Mouse (Mus musculus): ENCODE data around the gene Wfdc11.
"Not testable (repeated sequence)": the region's sequence is repeated elsewhere in the genome, so short reads cannot be mapped to it uniquely, and the experiment has no call there.

Wfdc11 gene

GRCm38 (mm10) chr2:164664851-164665250, 9.0 kb downstream of the Wfdc11 start:
- CTCF ChIA-PET: interaction anchor here in 1 of 4 experiments (1.0 kb wide), 1 partner anchor 9 kb away, joined by 3 read pairs; the partner anchor contains the start of genes Wfdc10 and Wfdc9
- POLR2A ChIA-PET: interaction anchor here in 1 of 4 experiments (0.5 kb wide), 1 partner anchor 1322 kb away, joined by 3 read pairs; no protein-coding TSS in a partner anchor

DNA sequence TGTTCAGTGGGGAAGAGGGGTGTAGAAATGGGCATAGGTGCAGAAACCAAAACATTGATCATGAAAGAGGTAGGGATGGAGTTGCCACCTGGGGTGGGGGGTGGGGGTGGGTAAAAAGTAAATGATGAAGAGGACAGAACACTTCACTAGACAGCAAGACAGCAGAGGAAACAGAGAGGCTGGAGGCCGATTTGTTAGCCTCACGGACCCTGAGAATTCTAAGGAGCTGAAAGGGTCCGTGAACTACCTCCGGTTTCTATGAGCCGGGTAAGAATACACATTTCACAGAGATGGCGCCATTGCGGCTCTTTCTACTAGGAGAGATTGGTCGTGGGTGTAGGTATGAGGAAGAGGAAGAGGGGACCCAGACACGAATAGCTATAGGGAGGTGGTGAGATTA, 17.4 kb downstream of the Wfdc11 start, which contains the start of gene Wfdc9:
Gene Wfdc9 (minus strand): TSS at position 101 of the 400 bp plus-strand sequence.
- CTCF ChIA-PET: interaction anchor here (0.5 to 1.9 kb wide), 64 partner anchors 9 to 549 kb away, joined by 3 to 15 read pairs (median 4); partner anchors contain the start of genes Acot8 (in 1 of the 4), Eppin (in 1 of the 4), Gm20458 (in 1 of the 4) and Snx21 (in 1 of the 4)

GRCm38 (mm10) chr2:164655858-164656257, 18.0 kb downstream of the Wfdc11 start, which contains the start of gene Wfdc10:
Gene Wfdc10, plus strand, starts transcription at chr2:164656046.
- ChIA-PET POLR2A (interaction anchor here in 3 of 4 experiments (0.5 to 1.3 kb wide), 9 partner anchors 14 to 202 kb away, joined by 3 to 7 read pairs (median 3); partner anchors contain the start of genes Acot8 (in 1 of the 3), Zswim1 (in 1 of the 3) and Zswim3 (in 1 of the 3)), CTCF (interaction anchor here (0.5 to 1.9 kb wide), 68 partner anchors 9 to 1993 kb away, joined by 3 to 15 read pairs (median 4); partner anchors contain the start of genes Acot8 (in 1 of the 4), Eppin (in 1 of the 4), Gm20458 (in 1 of the 4) and Snx21 (in 1 of the 4))

More for the DNA sequence above, 17.4 kb downstream of the Wfdc11 start, which contains the start of gene Wfdc9:
- POLR2A ChIA-PET: interaction anchor here (0.5 to 1.3 kb wide), 9 partner anchors 15 to 166 kb away, joined by 3 to 7 read pairs (median 3); partner anchors contain the start of genes Acot8 (in 1 of the 4), Zswim1 (in 1 of the 4) and Zswim3 (in 1 of the 4)

DNA sequence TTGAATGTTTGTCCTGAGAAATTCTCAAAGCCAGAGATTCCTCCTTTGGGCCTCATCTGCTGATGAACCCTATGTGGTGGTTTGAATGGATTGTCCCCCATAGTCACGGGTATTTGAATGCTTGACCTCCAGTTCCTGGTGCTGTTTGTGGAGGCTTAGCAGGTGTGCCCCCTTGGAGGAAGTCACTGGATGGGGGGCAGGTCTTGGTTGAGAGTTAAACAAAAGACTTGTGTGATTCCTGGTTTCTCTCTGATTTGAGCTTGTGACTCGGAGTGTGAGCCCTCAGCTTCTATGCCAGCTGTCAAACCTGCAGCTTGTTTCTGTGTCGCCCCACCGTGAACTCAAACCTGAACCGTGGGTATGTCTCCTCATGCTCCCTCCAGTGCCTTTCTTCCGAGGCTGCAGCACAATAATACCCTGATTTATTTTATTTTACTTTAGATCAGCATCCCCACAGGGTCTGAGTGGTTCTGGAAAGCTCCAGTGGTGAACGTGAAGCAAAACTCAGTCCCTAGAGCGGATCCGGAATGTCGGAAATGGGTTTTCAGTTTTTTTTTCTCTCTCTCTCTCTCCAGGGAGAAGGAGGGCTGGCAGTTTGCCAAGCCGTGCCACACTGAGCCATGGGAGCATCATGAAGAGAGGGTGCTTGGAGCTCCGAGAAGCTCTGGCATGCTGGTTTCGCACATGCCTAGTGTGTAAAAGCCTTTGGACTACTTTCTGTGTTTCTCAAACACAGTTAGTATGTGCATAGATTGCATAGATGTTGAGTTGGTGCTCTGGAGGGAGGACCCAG, 31.8 kb downstream of the Wfdc11 start:
- ChIA-PET CTCF (interaction anchor here (0.5 to 2.7 kb wide), 11 partner anchors 14 to 276 kb away, joined by 3 to 12 read pairs (median 3); partner anchors contain the start of genes Wfdc10 (in 3 of the 4) and Wfdc9 (in 3 of the 4)), POLR2A (interaction anchor here (0.6 to 2.0 kb wide), 6 partner anchors 14 to 276 kb away, joined by 3 to 7 read pairs (median 3); partner anchors contain the start of genes Wfdc10 (in 2 of the 4), Wfdc9 (in 2 of the 4), Acot8 (in 1 of the 4) and Zswim3 (in 1 of the 4))

DNA sequence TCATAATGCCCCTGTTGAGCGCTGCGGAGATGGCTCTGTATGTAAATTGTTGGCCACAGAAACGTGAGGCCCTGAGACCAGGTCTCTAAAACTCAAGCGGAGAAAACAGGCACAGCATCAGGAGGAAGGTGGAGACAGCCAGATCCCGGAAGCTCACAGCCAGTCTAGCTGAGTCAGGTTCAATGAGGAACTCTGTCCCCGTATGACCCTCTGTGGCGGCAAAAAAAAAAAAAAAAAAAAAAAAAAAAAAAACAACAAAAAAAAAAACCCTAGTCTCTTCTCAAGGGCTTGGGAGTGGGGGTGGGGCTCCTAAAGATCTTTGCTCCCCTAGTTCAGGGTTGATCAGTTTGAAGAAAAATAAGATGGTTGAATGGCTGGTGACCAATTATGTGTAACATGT, 32.8 kb downstream of the Wfdc11 start:
- ChIA-PET CTCF (interaction anchor here (0.6 to 2.7 kb wide), 12 partner anchors 15 to 245 kb away, joined by 3 to 12 read pairs (median 5); partner anchors contain the start of genes Wfdc10 (in 4 of the 4) and Wfdc9 (in 4 of the 4)), POLR2A (interaction anchor here in 3 of 4 experiments (0.6 to 2.0 kb wide), 5 partner anchors 15 to 569 kb away, joined by 3 to 7 read pairs (median 3); partner anchors contain the start of genes Wfdc10 (in 3 of the 3) and Wfdc9 (in 3 of the 3))

DNA sequence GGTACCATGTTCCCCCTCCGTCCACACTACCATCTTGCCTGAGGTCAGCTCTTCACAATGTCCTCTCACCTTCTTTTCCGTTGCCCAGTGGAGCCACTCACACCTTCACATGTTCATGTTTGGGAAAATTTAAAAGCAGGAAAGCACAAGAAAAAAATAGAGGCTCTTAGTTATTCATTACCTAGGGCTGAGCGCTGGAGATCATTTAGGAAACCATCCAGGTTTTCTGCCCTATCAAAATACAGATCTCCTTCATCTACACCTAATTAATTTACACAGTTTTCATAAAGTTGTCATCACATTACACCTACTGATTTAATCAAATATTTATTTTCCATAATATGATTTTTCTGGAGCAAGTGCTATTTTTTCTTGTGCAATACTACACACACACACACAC, 35.2 kb downstream of the Wfdc11 start, which contains the start of gene Wfdc16:
Gene Wfdc16 (minus strand): TSS at position 101 of the 400 bp plus-strand sequence.
- CTCF ChIA-PET: no interaction called here

DNA sequence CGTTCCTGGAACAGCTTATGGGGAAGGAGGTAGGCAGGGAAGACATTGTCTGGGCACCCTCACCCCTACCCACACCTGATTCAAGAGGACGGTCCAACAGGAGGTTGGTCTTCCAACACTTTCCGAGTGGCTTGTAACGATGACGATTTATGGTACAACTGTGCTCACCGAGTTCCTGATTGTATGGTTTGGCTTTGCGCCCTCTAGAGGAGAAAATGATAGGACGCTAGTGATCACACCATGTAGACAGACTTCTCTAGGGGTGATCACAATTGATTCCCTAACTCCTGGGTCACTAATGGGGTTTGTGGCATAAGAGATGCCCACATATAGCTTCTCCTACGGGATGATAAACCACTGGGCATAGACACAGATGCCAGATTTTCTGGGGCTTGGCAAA, 38.6 kb downstream of the Wfdc11 start:
- ChIA-PET CTCF (interaction anchor here in 1 of 4 experiments (0.9 to 1.5 kb wide), 3 partner anchors 21 to 165 kb away, joined by 3 to 4 read pairs (median 4); partner anchors contain the start of genes Wfdc10 and Wfdc9), POLR2A (interaction anchor here in 2 of 4 experiments (0.7 to 1.0 kb wide), 2 partner anchors 165 to 192 kb away, joined by 3 read pairs; no protein-coding TSS in a partner anchor)

More for the DNA sequence above, 35.2 kb downstream of the Wfdc11 start, which contains the start of gene Wfdc16:
- POLR2A ChIA-PET: interaction anchor here in 1 of 4 experiments (1.0 kb wide), 1 partner anchor 13 kb away, joined by 5 read pairs; no protein-coding TSS in a partner anchor

DNA sequence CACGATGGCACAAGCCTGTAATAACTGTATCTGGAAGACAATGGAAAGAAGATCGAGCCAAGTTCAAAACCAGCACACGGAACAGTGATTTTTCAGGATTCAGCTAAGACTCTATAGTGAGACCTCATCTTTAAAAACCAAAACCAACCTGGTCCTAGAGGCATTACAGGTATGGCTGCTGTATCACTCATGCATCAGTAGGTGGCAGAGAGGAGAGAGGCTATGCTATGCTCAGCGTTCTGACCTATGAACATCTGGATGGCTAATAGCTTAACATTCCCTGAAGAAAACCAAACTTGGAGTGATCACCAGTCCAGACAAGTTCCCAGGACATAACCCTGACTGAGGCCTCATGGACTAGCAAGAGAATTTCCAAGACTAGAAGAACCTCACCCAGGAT, 52.1 kb downstream of the Wfdc11 start:
- ChIA-PET POLR2A (no interaction called here), CTCF (interaction anchor here in 2 of 4 experiments (0.6 to 1.0 kb wide), 2 partner anchors 34 to 102 kb away, joined by 3 read pairs; partner anchors contain the start of genes Wfdc10 (in 1 of the 2) and Wfdc9 (in 1 of the 2))

DNA sequence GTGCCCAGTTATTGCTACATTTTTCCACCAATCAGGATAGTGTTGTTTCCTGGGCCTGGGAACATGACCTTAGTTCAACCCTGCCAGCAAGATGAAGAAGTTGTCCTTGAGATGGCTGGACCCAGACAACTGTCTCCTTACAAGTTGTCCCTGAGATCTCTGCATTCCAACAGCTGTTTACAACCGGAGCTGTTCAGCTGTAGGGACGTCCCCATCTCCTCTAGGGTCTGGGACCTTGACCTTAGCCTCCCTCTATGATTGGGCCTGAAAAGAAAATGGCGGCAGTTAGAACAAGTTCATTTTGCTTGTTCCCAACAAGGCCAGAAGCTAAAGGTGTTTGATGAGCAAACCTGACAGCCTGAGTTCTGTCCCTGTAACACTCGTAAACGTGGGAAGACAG, 54.8 kb downstream of the Wfdc11 start:
- ChIA-PET CTCF (interaction anchor here in 3 of 4 experiments (0.6 to 1.0 kb wide), 3 partner anchors 37 to 209 kb away, joined by 3 to 4 read pairs (median 3); partner anchors contain the start of genes Wfdc10 (in 1 of the 3) and Wfdc9 (in 1 of the 3)), POLR2A (interaction anchor here in 2 of 4 experiments (0.6 to 0.7 kb wide), 2 partner anchors 631 to 1276 kb away, joined by 3 to 4 read pairs; no protein-coding TSS in a partner anchor)

GRCm38 (mm10) chr2:164615386-164615785, 58.5 kb downstream of the Wfdc11 start:
- CTCF ChIA-PET: interaction anchor here in 1 of 4 experiments (0.6 kb wide), 2 partner anchors 58 to 212 kb away, joined by 3 read pairs; no protein-coding TSS in a partner anchor
- POLR2A ChIA-PET: interaction anchor here in 1 of 4 experiments (0.5 kb wide), 1 partner anchor 153 kb away, joined by 4 read pairs; no protein-coding TSS in a partner anchor

GRCm38 (mm10) chr2:164613471-164613870, 60.4 kb downstream of the Wfdc11 start, which contains the start of the genes Wfdc6b and Wfdc8:
Gene Wfdc6b, plus strand, starts transcription at chr2:164613522.
Gene Wfdc8, minus strand, starts transcription at chr2:164613626.
- CTCF ChIA-PET: not testable (repeated sequence)
- POLR2A ChIA-PET: interaction anchor here in 1 of 4 experiments (0.6 kb wide), 1 partner anchor 9 kb away, joined by 3 read pairs; no protein-coding TSS in a partner anchor

Measured in embryonic stem cell, embryonic (primary cell).